Mouse (Mus musculus) midbrain, embryonic 10.5 days (tissue): ENCODE measurements around the gene Ilf2. TPM values are rescaled to one million over a fixed set of nuclear protein-coding genes. Genes with fewer than 3 reads are reported as not detected.

Source experiments
- DNase-seq: peaks from one replicate; pipeline ENCODE4 v3.0.0-alpha.2; 2017; ENCODE audit warnings: low spot score
- H3K27ac ChIP-seq: fragments of 300-500 bp; sonication (generic); replicated peaks from 2 replicates; pipeline ENCODE4 v1.5.1; 2016; ENCODE audit warnings: mild to moderate bottlenecking
- H3K27me3 ChIP-seq: fragments of 300-500 bp; sonication (generic); 2 replicates; pipeline ENCODE4 v1.6.1; 2016; ENCODE audit warnings: low read depth, mild to moderate bottlenecking; ENCODE audit not compliant: poor library complexity, severe bottlenecking
- H3K36me3 ChIP-seq: fragments of 300-500 bp; sonication (generic); 2 replicates; pipeline ENCODE4 v1.6.1; 2016; ENCODE audit warnings: mild to moderate bottlenecking, moderate library complexity
- H3K4me1 ChIP-seq: fragments of 300-500 bp; sonication (generic); 2 replicates; pipeline ENCODE4 v1.6.1; 2016
- H3K4me3 ChIP-seq: fragments of 300-500 bp; sonication (generic); 2 replicates; pipeline ENCODE4 v1.5.1; 2016; ENCODE audit warnings: mild to moderate bottlenecking, moderate library complexity
- H3K9me3 ChIP-seq: fragments of 300-500 bp; sonication (generic); replicated peaks from 2 replicates; pipeline ENCODE4 v1.6.1; 2016; ENCODE audit warnings: mild to moderate bottlenecking
- WGBS: fragments of 180-500 bp; shearing (Covaris S2); methylation state at CpG from one replicate; pipeline ENCODE4 v1.1.7; 2016; 5-methylcytosine and 5-hydroxymethylcytosine counted together
- polyA plus RNA-seq: library from polyadenylated mRNA; unstranded; fragments of >200 nt; fragmentation: Nextera tagmentation; extraction: Ambion mirVana; gene quantifications from 2 replicates; pipeline ENCODE4 v1.2.1, GENCODE M21; 2016

Gene Ilf2
- polyA plus RNA-seq, 1 experiment from 2014 or later: 343 TPM

DNA sequence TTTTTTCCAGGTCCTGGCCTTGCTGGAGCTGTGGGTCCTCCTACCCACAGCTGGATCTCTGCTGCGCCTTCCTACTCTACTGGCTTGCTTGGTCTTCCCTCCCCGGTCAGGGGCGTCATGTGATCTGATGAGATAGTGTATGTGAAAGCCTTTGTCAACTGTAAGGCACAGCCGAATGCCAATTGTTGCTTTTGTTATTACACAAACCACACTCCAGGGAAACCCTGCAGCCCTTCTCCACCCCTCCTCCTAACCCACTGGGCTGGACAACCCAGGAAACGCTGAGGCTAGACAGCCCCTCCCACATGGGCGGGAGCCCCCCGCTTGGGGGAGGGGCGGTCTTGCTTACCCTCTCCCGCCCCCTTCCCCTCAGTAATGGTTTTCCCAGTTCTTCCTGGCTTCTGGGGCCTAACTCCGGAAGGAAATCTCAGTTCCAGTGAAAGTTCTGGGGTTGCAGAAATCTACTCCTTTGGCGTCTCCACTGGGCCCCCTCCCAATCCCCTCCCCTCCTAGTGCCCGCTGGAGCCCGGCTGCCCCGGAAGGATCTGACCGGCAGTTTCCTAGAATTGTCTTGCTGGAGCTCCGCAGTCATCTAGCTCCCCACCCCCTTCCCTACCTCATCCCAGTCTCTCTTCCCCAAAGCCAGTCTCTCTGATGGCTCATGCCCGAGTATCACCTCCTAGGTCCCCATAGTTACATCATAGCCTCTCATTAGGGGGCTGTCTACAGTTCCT is 29.4 kb upstream of the Ilf2 start:
- H3K36me3 ChIP-seq: no peaks in the 10 kb centered on the region
- H3K27ac ChIP-seq: peak overlapping the region; percentile 92
- peaks cover 40% of the 10 kb centered on the region for H3K4me1 ChIP-seq
- peak overlapping the region; percentile 51 for H3K4me3 ChIP-seq
- H3K9me3 ChIP-seq: no peaks in the 10 kb centered on the region
- WGBS: 0% methylated on average over 17 of the region's 17 CpGs
- peak; percentile 87 for DNase-seq
- peaks cover 4% of the 10 kb centered on the region; the same call in 1 of the 2 replicates for H3K27me3 ChIP-seq

DNA sequence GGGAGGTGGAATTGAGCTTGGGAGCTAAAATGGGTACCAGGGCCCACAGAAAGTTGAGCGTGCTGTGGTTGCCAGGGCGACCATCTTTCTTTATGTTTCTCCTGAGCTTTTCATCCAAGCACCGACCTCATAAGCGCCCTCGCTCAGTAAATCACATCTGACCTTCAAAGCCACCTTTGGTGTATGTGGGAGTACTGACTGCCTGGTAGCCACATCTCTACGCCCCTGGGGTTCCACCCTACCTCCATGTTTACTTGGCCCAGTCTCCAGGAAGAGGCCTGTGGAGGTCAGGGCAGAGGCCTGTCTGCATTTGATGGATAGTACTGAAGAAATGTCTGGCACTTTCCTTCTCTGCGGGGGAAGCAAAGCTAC is 28.8 kb upstream of the Ilf2 start:
- Histone ChIP-seq H3K36me3 (no peaks in the 10 kb centered on the region), H3K27ac (peak overlapping the region; percentile 92), H3K9me3 (no peaks in the 10 kb centered on the region), H3K27me3 (peaks cover 4% of the 10 kb centered on the region; the same call in 1 of the 2 replicates), H3K4me3 (peak overlapping the region; percentile 51), H3K4me1 (peaks cover 42% of the 10 kb centered on the region)
- 43% methylated on average over 7 of the region's 7 CpGs for WGBS
- no peak for DNase-seq

DNA sequence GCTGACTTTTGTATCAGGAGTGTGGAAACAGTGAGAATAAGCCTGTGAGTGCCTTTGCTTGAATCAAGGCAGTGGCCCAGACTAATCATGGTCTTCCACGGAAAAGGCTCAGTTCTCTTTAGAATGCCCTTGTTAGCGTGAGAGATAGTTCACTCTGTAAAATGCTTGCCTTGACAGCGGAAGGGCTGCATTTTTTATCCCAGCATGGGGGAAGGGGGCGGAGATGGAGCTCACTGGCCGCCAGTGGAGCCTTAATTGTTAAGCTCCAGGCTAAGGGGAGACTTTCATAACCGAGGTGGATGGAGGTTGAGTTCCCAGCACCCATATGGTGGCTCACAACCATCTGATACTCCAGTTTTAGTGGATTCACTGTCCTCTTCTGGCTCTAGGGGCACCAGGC is 27.3 kb upstream of the Ilf2 start:
- H3K36me3 ChIP-seq: no peaks in the 10 kb centered on the region
- H3K4me1 ChIP-seq: peaks cover 42% of the 10 kb centered on the region
- 31% methylated on average over 6 of the region's 6 CpGs for WGBS
- DNase-seq: no peak
- H3K27ac ChIP-seq: no peak overlapping the region
- H3K4me3 ChIP-seq: no peak overlapping the region
- no peaks in the 10 kb centered on the region for H3K9me3 ChIP-seq
- H3K27me3 ChIP-seq: peaks cover 4% of the 10 kb centered on the region; the same call in 1 of the 2 replicates

DNA sequence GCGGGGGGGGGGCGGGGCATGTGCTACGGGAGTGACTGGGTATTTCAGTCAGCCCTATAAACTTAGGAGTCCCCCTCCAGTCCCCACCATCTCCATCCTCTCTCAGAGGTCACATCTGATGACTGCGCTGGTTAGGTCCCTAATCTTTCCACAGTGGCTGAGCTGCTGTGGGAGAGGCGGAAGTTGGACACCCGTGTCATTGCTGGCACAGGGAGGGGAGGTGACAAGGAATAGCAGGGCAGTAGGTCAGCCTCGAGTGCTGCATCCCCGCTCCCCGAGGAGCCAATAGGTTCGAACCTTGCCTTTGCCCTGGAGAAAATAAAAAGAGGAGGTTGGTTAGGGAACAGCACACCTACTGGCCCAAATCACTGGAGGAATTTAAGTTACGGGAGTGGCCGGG is 25.1 kb upstream of the Ilf2 start:
- DNase-seq: no peak
- Histone ChIP-seq H3K27me3 (peaks cover 8% of the 10 kb centered on the region; the same call in 1 of the 2 replicates), H3K36me3 (no peaks in the 10 kb centered on the region), H3K4me1 (peaks cover 38% of the 10 kb centered on the region), H3K9me3 (no peaks in the 10 kb centered on the region), H3K4me3 (no peak overlapping the region), H3K27ac (0 out of 2 replicates have a peak overlapping the region, but pooled peaks have one; percentile 10)
- WGBS: 36% methylated on average over 12 of the region's 12 CpGs

DNA sequence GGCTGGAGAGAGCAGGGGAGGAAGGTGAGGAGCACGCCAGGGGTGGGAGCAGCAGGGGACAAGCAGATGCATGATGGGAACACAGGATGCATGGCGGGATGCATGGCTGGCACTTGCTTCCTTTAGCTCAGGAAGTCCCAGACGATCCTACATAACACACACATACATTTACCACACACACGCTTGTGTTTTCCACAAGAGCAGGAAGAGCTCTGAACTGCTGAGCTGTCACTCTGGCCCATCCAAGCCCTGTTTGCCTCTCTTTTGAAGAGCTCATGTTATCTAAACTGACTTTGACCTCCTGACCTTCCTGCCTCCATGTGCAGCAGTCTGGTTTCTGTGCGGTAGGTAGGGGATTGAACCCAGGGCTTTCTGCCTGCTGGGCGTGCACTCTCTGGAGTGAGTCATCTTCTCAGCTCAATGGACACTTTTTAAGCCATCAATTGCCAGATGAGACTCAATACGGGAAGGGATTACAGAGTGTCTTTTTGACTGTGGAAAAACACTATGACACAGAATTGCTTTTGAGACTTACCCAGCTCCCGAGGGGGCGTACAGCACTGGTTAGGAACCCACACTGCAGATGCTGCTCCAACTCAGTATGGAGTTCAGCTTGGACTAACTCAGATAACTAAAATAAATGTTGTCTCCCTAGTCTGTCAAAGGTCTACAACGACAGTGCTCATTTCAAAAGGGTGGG is 24.4 kb upstream of the Ilf2 start:
- H3K36me3 ChIP-seq: no peaks in the 10 kb centered on the region
- 51% methylated on average over 10 of the region's 10 CpGs for WGBS
- no peak overlapping the region for H3K4me3 ChIP-seq
- no peak for DNase-seq
- H3K27me3 ChIP-seq: peaks cover 10% of the 10 kb centered on the region; the same call in 1 of the 2 replicates
- H3K9me3 ChIP-seq: no peaks in the 10 kb centered on the region
- H3K27ac ChIP-seq: 0 out of 2 replicates have a peak overlapping the region, but pooled peaks have one; percentile 10
- peaks cover 31% of the 10 kb centered on the region for H3K4me1 ChIP-seq

DNA sequence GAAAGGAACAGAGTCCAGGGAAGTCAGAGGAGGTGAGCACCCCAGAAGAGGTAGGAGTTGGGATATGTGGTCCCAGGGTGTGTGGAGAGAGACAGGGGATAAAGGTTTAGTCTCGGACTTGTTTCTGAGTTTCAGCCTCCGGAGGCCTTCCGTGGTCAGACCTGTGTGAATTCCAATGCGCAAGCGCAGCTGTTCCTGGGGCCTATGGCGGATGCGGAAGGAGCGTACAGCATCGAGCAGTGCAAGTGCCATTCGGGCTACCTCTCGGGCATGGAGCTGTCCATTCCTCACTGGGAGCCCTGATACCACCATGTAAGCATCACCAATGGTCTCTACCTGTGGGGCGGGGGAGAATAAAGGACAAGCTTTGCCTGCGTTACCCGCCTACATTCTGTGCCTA is 21.0 kb upstream of the Ilf2 start:
- Histone ChIP-seq H3K4me1 (peaks cover 12% of the 10 kb centered on the region), H3K27me3 (peaks cover 18% of the 10 kb centered on the region; the same call in 1 of the 2 replicates), H3K36me3 (no peaks in the 10 kb centered on the region), H3K4me3 (no peak overlapping the region), H3K27ac (no peak overlapping the region), H3K9me3 (no peaks in the 10 kb centered on the region)
- 87% methylated on average over 14 of the region's 14 CpGs for WGBS
- DNase-seq: no peak

DNA sequence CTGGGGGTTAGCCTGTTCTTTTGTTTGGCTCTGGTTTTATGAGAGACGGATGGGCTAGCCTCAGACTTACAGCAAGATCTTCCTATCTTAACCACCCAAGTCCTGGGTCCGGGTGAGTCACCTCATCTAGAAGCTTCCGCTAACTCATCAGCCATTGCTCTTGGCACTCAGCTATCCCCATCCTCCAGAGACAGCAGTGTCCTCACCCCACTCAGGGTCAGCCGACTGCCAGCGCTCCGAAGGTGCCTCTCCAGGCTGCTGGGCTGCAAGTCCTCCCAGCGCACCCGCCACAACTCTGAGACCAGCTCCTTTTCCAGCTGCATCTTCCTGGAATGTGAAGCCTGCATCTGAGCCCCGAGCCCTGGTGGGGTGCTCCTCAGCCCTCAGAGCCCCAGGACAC is 16.2 kb upstream of the Ilf2 start:
- Histone ChIP-seq H3K9me3 (no peaks in the 10 kb centered on the region), H3K4me1 (peaks cover 5% of the 10 kb centered on the region), H3K27me3 (peaks cover 62% of the 10 kb centered on the region), H3K4me3 (no peak overlapping the region), H3K27ac (no peak overlapping the region), H3K36me3 (no peaks in the 10 kb centered on the region)
- no peak for DNase-seq
- 82% methylated on average over 9 of the region's 9 CpGs for WGBS

DNA sequence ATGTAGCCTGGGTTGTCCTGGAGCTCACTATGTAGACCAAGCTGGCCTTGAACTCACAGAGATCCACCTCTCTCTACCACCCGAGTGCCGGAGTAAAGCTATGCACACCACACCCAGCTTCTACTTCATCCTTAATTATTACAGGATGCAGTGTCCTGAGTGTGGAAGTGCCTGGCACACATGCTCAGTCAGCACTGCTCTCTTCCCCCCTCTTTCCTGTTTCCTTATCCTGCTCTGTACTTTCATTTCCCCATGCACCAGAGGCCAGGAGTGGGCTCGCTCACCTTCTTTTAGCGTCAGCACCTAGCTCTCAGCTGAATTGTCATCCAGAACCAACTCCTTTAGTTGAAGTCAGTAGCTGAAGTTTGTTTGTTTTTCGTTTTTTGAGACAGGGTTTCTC is 15.6 kb upstream of the Ilf2 start:
- Histone ChIP-seq H3K36me3 (no peaks in the 10 kb centered on the region), H3K4me1 (peaks cover 11% of the 10 kb centered on the region), H3K4me3 (no peak overlapping the region), H3K27me3 (peaks cover 68% of the 10 kb centered on the region), H3K27ac (no peak overlapping the region), H3K9me3 (no peaks in the 10 kb centered on the region)
- DNase-seq: no peak
- 85% methylated on average over 5 of the region's 5 CpGs for WGBS

DNA sequence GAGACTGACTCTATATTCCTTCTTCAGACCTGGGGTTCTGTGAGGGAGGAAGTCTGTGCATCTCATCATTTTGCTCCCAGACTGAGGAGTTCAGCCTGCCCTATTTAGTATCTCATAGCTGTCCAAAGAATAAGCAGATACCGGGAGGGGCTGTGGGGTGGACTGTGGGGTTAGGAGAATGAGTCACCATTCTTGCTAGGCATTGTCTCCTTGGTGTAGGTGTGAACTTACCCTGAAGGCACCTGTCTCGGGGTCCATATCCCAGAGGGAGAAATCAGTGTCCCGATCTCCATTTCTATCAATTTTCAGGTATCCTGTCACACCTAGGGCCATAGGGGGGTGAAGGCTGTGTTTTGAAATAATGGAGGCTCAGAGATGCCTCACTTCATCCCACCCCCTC is 14.0 kb upstream of the Ilf2 start:
- Histone ChIP-seq H3K9me3 (no peaks in the 10 kb centered on the region), H3K27me3 (peaks cover 76% of the 10 kb centered on the region), H3K36me3 (no peaks in the 10 kb centered on the region), H3K27ac (no peak overlapping the region), H3K4me3 (no peak overlapping the region), H3K4me1 (peaks cover 22% of the 10 kb centered on the region)
- WGBS: 92% methylated on average over 3 of the region's 3 CpGs
- DNase-seq: no peak

DNA sequence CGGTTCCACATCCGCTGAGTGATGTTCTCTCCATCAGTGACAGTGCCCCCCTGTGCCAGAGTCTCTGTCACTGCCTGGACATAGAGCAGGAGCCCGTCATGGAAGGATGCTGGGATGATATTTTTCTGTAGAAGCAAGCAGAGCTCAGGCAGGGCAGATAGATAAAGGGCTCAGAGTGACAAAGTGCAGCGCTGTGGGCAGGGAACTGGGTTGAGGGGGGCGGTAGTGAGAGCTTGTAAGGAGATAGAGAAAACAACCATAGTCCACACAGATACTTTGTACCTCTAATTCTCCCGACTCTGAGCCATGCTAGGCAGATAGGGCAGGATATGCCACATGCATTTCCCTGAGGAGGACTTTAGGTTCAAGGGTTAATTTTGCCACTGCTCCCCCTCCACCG is 13.3 kb upstream of the Ilf2 start:
- peaks cover 77% of the 10 kb centered on the region for H3K27me3 ChIP-seq
- H3K27ac ChIP-seq: no peak overlapping the region
- no peaks in the 10 kb centered on the region for H3K9me3 ChIP-seq
- peaks cover 22% of the 10 kb centered on the region for H3K4me1 ChIP-seq
- no peak overlapping the region for H3K4me3 ChIP-seq
- DNase-seq: no peak
- no peaks in the 10 kb centered on the region for H3K36me3 ChIP-seq
- WGBS: 25% methylated on average over 7 of the region's 7 CpGs

DNA sequence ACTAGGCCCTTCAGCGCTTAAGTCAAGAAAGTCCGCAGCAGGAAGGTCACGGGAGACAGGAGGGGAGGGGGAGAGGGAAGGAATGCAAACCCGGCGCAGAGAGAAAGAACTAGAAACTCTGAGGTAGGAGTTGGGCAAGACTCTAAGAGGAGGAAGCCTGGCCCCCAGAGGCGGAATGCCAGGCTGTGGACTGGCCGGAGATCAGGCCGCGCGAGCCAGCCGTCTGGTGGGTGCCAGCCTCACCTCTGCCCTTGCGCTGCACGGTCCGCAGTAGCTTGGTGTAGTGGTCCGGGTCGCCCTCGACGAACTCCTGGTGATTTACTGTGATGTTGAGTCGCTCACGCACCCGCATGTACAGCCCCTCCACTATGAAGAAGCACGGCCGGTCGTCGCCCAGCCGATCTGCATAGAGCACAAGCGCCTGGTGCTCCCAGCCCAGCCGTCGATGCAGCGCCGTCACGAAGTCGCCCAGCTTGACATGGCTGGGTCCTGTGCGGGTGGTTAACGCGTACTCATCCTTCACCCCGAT is 11.3 kb upstream of the Ilf2 start:
- Histone ChIP-seq H3K9me3 (no peaks in the 10 kb centered on the region), H3K27ac (no peak overlapping the region; the same call in 1 of the 2 replicates), H3K36me3 (no peaks in the 10 kb centered on the region), H3K4me1 (peaks cover 22% of the 10 kb centered on the region), H3K27me3 (peaks cover 73% of the 10 kb centered on the region), H3K4me3 (peak overlapping the region; percentile 50)
- peak; percentile 33 for DNase-seq
- 11% methylated on average over 37 of the region's 37 CpGs for WGBS

DNA sequence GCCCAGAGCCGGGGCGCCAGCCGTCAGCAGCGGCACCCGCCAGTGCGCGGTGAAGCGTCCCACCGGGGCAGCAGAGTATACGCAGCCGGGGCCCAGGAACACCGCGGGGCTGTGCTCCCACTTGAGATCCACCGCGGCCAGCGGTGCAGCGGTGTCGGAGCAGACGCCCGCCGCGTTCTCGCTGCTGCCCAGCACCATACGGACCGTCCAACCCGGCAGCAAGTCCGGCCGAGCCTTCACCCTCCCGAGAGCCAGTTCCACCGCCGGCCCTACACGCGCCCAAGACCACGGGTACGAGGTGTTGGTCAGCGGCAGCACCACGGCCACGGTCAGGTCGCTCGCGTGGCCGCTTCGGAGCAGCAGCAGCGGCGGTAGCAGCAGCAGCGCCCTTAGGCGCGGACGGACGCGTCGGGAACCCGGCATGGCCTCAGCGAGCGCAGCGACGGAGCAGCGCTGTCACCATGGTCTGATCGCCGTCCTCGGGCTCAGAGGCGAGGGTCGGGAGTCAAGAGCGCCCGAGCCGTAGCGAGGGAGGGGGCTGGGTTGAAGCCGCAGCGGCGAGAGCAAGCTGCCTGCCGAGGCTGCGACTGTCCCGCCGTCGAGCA is 10.7 kb upstream of the Ilf2 start:
- Histone ChIP-seq H3K4me1 (peaks cover 22% of the 10 kb centered on the region), H3K36me3 (no peaks in the 10 kb centered on the region), H3K9me3 (no peaks in the 10 kb centered on the region), H3K27ac (no peak overlapping the region; the same call in 1 of the 2 replicates), H3K27me3 (peaks cover 67% of the 10 kb centered on the region), H3K4me3 (peak overlapping the region; percentile 50)
- DNase-seq: peak; percentile 57
- WGBS: 2% methylated on average over 75 of the region's 75 CpGs
